Mouse (Mus musculus): ENCODE data around the gene Ppp1r14d.

The Ppp1r14d gene

DNA sequence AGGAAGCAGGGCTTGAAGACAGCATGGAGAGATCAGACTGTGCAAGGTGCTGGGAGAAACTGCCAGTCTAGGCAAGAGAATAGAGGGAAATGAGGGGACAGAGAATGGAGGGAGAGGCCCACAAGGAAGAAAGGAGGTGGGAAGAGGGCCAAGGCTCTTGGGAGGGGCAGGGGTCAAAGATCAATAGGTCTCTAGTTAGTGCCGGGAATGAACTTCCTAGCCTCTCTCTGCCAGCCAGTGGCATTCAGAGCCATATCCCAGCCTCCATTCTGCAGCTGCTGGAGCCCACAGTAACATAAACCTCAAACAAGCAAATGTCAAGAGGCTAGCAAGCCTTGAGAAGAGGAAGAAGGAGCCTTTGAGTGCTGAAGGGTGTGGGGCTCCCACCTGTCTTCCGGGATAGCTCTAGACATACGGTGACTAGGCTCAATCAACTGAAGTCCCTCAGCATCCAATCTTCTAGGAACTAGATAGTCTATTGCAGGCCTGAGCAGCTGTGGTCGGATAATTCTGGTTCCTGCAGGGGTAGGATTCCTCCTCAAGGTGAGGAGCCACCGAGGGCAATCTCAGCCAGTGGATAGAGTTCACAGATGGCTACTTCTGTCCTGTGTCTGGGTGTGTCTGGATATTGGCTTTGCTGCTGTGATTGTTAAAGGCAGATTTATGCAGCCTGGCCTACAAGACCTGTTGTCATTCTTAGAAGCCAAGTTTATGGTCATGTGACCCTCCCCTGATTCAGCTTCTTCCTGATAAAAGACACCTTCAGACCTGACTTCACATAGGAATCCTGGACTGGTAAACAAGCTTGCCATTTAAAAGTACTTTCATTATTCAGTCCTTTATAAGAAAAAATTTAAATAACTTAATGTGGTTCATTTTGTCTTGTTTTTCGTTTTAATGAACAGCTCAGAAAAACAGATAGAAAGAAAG, at the start of gene Ppp1r14d:
TSS of gene Ppp1r14d (minus strand) at position 132 of the 930 bp plus-strand sequence.
- no peak for ATAC-seq (ENCODE audit: low TSS enrichment)

DNA sequence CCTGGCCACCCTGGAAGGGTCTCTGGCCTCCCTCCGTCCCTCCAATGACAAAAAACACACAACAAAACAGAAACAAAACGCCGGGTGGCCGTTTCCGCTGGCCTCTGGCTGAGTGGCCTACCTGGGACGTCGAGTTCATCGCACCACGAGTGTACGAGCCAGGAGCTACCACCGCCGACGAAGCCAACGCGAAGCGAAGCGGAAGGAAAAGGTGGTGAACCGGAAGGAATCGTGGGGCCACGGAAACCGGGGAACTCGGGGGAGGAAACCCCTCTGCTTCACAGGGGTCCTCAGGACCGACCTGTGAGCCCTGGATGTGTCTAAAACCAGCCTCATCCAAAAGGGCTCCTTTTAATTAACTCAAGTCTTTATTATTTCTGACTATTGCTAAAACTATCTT, 48.1 kb upstream of the Ppp1r14d start:
- no peak for ATAC-seq (ENCODE audit: low TSS enrichment)

GRCm38 (mm10) chr2:119276926-119277325, 47.2 kb upstream of the Ppp1r14d start:
- ATAC-seq (ENCODE audit: low TSS enrichment) = no peak

- no peak for ATAC-seq (ENCODE audit: low TSS enrichment)
Measured at GRCm38 (mm10) chr2:119274126-119274525, 44.4 kb upstream of the Ppp1r14d start.

- peak; percentile 91 for ATAC-seq (ENCODE audit: low TSS enrichment)
Measured at GRCm38 (mm10) chr2:119270643-119271331, 41.1 kb upstream of the Ppp1r14d start, which contains the start of gene Rhov. Rhov (minus strand) TSS chr2:119271272.

DNA sequence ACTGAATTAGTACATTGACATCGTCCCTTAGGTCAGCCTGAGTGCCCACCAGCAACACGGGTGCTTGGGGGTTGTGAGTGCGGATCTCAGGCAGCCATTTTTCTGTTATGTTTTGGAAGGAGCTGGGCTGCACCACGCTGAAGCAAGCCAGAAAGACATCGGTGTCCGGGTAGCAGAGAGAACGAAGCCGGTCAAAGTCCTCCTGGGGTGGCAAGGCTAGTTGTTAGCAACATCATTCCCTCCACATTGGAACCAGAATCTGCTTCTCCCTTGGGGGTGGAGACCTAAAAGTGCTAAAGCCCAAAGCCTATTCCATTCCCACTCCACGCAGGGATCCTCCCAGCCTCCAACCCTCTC, 40.6 kb upstream of the Ppp1r14d start:
- ATAC-seq (ENCODE audit: low TSS enrichment) = no peak

- ATAC-seq (ENCODE audit: low TSS enrichment) = no peak
Measured at GRCm38 (mm10) chr2:119263813-119264212, 34.1 kb upstream of the Ppp1r14d start.

- no peak for ATAC-seq (ENCODE audit: low TSS enrichment)
Measured at GRCm38 (mm10) chr2:119262978-119263377, 33.3 kb upstream of the Ppp1r14d start.

DNA sequence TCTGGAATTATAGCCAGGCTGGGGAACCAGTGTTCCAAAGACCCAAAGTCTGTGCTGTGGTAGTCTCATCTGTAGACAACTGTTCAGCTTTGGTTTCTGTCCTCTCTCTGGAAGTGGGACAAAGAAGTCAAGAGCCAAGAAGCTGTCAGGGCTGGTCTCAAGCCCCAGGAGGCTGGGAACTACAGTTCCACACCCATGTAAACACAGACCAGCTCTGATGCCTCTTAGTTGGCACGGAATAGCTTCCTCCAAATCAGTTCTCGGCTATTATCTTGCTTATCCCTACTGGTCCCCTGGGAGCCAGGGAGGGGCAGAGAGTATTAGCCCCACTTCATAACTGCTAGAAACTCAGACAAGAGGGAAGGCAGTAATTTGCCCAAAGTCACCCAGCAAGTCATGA, 31.6 kb upstream of the Ppp1r14d start:
- ATAC-seq (ENCODE audit: low TSS enrichment) = no peak

DNA sequence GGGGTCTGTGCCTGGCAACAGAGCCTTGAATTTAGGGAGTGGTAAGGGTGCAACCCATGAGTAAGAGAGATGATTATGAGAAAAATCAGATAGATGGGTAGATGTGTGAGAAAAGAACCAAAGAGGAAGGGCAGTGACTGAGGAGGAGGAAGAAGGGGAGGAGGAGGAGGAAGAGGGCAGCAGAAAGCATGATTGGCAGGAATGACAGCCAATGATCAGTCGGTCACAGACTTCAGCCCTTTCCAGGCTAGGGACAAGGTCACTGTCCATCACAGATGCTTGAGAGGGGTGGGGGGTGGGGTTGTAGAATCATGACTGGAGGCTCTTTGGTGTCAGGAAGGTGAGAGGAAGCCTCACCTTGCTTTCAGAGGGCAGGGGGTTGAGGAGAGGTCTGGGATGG, 30.8 kb upstream of the Ppp1r14d start:
- no peak for ATAC-seq (ENCODE audit: low TSS enrichment)

GRCm38 (mm10) chr2:119254976-119255375, 25.3 kb upstream of the Ppp1r14d start:
- no peak for ATAC-seq (ENCODE audit: low TSS enrichment)

- ATAC-seq (ENCODE audit: low TSS enrichment) = peak; percentile 90
Measured at GRCm38 (mm10) chr2:119250826-119251478, 21.2 kb upstream of the Ppp1r14d start.

GRCm38 (mm10) chr2:119250377-119250776, 20.7 kb upstream of the Ppp1r14d start:
- ATAC-seq (ENCODE audit: low TSS enrichment) = peak; percentile 24; the same call in 1 of the 2 replicates

GRCm38 (mm10) chr2:119249592-119250061, 19.9 kb upstream of the Ppp1r14d start:
- no peak for ATAC-seq (ENCODE audit: low TSS enrichment)

- ATAC-seq (ENCODE audit: low TSS enrichment) = no peak
Measured at GRCm38 (mm10) chr2:119247904-119248303, 18.2 kb upstream of the Ppp1r14d start.

DNA sequence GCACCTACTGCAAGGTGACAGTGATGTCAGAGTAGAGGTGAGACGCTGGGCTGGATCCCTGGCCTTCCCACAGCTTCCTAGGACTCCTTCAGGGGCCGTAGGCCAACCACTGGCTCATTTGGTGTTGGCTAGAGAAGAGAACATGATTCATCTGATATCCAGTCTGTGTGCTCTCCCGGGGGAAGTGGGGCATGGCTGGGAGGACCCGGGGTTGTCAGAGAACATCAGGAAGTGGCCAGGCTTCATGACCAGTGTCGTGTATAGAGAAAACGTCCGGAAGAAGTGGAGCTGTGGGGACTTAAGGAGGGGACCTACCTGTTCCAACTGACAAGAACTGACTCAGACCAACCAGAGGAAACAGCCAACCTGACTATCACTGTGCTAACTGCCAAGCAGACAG, 15.5 kb upstream of the Ppp1r14d start:
- ATAC-seq (ENCODE audit: low TSS enrichment) = no peak

DNA sequence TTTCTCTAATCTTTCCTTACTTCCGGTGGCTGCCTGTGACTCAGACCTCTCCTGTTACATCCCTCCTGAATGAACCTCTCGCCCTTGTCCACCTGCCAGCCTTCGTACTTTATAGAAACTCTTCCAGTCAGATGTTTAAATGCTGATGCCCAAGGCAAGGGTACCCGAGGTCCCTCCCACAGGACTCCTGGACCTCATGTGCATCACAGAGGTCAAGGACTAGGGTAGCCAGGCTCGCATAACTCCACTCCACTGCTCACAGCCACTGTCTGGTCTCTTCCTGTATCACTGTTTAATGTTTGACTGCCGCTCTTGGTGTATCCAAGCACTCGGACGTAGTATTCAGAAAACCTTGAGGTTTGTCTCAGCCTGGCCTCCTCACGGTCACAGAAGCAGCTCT, 12.8 kb upstream of the Ppp1r14d start:
- ATAC-seq (ENCODE audit: low TSS enrichment) = no peak

- ATAC-seq (ENCODE audit: low TSS enrichment) = no peak
Measured at GRCm38 (mm10) chr2:119240819-119241186, 11.1 kb upstream of the Ppp1r14d start.

DNA sequence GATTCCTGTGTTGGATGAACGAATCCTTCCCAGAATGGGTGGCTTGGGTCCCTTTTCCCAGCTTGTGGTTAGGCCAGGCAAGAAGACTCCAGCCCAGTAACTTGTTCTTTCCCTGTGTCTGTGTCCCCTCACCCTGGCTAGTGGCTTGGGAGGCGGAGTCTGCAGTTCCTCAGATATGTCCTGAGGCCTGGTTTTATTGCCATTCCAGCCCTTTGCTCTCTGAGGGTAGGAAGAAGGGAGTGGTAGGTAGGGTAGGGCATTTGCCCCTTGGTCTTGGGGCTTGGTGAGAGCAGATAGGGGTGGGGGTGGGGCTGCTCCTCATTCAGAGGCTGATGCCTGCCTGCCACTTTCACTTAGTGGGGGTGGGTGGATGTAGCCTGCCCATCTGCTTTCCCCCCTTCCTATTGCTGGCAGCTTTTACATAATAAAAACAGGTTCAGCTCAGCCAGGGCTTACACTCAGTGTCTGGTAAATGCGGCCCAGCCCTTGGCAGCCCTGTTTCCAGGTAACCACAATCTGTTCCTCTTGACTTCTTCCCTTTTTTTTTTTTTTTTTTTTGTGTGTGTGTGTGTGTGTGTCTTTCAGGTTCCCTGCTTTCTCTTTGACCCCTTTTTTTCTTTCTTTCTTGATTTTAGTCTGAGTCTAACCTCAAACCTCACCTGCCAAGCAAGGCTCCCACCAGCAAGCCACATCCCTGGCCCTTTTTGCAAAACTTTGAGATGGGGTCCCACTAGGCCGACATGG, 10.5 kb upstream of the Ppp1r14d start:
- no peak for ATAC-seq (ENCODE audit: low TSS enrichment)

- no peak for ATAC-seq (ENCODE audit: low TSS enrichment)
Measured at GRCm38 (mm10) chr2:119238671-119239070, 9.0 kb upstream of the Ppp1r14d start.

DNA sequence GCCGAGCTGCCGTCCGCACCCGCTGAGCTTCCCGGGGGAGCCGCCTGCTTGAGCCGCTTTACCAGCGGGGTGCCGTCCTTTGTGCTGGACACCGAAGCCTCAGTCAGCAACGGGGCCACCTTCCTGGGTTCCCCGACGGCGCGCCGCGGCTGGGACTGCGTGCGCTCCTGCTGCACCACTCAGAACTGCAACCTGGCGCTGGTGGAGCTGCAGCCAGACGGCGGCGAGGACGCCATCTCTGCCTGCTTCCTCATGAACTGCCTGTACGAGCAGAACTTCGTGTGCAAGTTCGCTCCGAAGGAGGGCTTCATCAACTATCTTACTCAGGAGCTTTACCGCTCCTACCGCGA, 8.1 kb upstream of the Ppp1r14d start:
- ATAC-seq (ENCODE audit: low TSS enrichment) = no peak
